Mouse (Mus musculus): ENCODE data around the gene Micu2. TPM values are rescaled to one million over a fixed set of nuclear protein-coding genes. Genes with fewer than 3 reads are reported as not detected.

Micu2 gene
- 92.2 and 97.1 TPM in 2 replicates for total RNA-seq (2017)

DNA sequence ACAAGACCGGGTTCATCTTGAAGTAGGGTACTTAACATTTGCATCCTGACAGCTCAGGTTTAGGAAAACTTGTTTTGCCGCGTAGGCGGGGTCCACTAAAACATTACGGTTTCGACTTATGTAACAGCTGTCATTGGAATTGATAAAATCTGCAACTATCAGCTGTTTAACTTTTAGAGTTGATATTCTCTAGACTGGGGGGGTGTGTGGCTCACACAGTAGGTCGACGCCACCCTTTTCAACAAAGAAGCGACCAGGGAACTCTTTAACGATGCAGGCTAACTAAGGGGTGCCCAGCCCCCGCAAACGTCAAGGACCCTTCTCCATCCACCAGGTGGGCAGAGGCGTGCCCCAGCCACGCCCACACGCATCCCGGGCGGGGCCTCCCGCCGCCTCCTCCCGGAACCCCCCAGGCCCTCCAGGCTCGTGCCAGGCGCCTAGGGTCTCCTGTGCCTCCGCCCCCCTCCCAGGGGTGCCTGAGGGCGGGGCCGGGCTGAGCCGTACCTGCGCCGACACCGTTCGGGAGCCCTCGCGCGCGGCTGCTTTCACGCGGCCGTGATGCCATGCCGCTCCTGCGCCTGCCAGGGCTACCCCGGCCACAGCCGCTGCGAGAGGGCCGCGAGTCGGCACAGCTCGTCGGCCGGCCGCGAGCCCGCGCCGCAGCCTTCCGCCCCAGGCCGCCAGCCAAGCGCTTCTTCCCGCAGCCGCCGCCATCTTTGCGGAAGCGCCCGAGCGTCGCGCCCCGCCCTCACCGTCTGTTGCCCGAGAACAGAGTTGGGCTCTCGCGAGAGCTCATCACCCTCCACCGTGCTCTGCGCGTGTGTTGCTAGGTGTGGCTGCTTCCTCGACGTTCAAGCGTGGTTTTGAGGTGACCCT lies at the start of gene Micu2:
Micu2 (minus strand) TSS at position 737 of the 876 bp plus-strand sequence.
- peak; percentile 98 for ATAC-seq (ENCODE audit: extremely low read depth, insufficient number of reproducible peaks, low FRiP score, poor library complexity, severe bottlenecking)

DNA sequence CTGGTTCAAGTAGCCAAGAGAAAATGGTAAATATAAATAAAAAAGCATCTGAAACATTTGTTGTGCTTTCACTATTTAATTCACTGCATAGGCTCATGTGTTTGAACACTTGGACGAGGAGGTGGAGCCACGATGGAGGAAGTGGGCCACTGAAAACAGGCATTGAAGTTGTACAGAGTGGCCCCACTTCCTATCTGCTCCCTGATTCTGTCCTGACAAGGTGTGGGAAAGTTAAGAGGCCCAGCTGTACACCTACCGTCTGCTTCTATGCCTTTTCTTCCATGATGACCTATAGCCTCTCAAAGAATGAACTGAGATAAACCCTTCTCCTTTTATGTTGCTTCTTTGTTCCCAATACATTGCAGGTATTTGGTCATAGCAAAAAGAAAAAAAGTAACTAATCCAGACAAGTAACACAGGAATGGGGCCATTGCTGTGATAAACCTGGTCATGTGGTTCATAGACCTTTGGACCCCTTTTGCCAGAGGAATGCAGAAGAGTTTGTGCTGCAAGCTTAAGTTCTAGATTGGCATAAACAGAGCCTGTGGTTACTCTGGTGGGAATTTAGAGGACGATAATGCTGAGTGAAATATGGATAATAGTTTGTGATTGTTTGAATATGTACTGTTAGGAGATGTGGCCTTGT lies 47.7 kb upstream of the Micu2 start:
- ATAC-seq (ENCODE audit: extremely low read depth, insufficient number of reproducible peaks, low FRiP score, poor library complexity, severe bottlenecking) = no peak

- ATAC-seq (ENCODE audit: extremely low read depth, insufficient number of reproducible peaks, low FRiP score, poor library complexity, severe bottlenecking) = no peak
These were observed 37.1 kb upstream of the Micu2 start for GRCm38 (mm10) chr14:58036174-58036573.

GRCm38 (mm10) chr14:58034567-58034966 lies 35.5 kb upstream of the Micu2 start:
- no peak for ATAC-seq (ENCODE audit: extremely low read depth, insufficient number of reproducible peaks, low FRiP score, poor library complexity, severe bottlenecking)

- ATAC-seq (ENCODE audit: extremely low read depth, insufficient number of reproducible peaks, low FRiP score, poor library complexity, severe bottlenecking) = no peak
These were observed 19.8 kb upstream of the Micu2 start for GRCm38 (mm10) chr14:58018869-58019268.

- no peak for ATAC-seq (ENCODE audit: extremely low read depth, insufficient number of reproducible peaks, low FRiP score, poor library complexity, severe bottlenecking)
These were observed 4.8 kb upstream of the Micu2 start for GRCm38 (mm10) chr14:58003852-58004251.

- no peak for ATAC-seq (ENCODE audit: extremely low read depth, insufficient number of reproducible peaks, low FRiP score, poor library complexity, severe bottlenecking)
These were observed 3.1 kb upstream of the Micu2 start for GRCm38 (mm10) chr14:58002161-58002560.

DNA sequence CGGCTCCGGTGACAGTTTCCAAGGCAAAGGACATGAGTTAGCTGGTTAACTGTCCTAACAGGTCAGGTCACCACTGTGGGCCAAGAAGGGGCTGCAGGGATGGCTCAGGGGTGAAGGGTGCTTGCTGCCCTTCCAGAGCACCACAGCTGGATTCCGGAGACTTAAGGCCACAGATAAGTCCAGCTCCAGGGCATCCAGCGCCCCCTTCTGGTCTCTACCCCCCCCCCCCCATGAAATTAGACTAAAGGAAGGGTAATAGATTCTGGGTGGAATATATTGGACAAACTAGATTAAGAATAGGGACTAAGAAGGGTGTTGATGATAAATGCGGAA lies 306 bp upstream of the Micu2 start:
- ATAC-seq (ENCODE audit: extremely low read depth, insufficient number of reproducible peaks, low FRiP score, poor library complexity, severe bottlenecking) = no peak

DNA sequence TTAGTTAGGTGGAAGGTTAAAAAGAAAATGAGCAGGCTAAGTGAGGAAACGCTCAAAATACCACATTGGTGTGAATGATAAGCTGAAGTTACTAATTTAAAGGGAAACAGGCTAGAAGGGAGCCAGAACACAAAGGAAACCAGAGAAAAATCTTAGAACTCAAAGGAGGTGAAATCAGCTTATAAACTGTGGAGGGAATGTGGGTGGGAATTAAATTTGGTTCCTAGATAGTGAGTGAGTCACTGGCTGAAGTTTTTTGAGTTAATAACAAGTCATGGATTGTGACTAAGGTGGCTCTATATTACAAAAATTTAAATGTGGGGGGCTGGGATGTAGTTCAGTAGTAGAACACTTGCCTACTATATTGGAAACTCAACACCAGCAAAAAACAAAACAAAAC lies 1.6 kb downstream of the Micu2 start:
- no peak for ATAC-seq (ENCODE audit: extremely low read depth, insufficient number of reproducible peaks, low FRiP score, poor library complexity, severe bottlenecking)

- ATAC-seq (ENCODE audit: extremely low read depth, insufficient number of reproducible peaks, low FRiP score, poor library complexity, severe bottlenecking) = no peak
These were observed 2.9 kb downstream of the Micu2 start for GRCm38 (mm10) chr14:57996210-57996609.

DNA sequence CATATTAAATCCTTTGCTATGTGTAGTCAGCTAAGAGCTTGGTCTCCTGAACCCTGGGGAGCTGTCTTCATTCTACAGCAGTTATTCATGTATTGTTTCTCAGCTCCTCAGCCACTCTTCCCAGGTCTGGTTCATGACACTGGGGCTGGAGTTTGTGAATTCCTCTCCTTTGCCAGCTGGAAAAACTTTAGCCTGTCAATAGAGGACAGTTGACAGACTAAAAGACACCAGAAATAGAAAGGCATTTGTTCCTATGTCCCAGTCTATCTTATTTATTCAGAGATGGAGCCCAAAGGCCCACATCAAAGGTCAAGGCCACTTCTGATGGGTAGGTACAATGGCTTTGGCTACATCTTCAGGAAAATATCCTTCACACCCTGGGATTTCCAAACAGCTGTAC lies 7.3 kb downstream of the Micu2 start:
- ATAC-seq (ENCODE audit: extremely low read depth, insufficient number of reproducible peaks, low FRiP score, poor library complexity, severe bottlenecking) = no peak

DNA sequence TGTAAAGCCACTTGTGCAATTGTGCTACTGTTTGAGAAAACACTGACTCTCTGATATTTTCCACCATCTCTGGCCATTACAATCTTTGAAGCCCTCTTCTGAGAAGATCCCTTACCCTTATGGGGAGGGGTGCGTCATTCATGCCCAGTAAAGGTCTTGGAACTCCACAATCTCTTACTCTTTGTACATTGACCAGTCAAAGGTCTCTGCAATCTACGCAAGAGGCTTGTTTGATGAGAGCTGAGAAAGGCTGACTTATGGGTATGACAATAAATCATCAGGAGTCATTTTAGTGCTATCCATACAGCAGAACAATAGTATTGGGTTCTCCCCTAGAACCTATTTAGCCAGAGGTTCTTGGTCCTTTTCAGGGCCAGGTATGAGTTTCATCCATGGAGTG lies 9.9 kb downstream of the Micu2 start:
- ATAC-seq (ENCODE audit: extremely low read depth, insufficient number of reproducible peaks, low FRiP score, poor library complexity, severe bottlenecking) = no peak

DNA sequence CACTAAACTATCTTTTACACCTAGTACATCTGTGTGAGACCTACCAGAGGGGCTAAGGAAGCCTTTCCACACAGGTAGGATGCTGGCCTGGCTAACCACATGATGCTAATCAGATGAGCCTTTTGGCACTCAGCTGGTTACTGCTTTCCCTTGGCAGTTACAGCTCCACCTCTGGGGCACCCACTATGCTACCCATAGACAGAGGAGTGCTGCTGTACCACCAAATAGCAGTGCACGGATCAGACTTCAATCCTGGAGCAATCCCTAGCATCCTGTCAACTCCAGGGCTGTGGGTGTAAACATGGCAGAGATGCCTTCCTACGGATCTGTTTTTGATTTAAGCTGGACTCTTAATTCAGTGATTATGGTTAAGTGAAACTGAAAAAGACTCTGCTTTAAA lies 13.3 kb downstream of the Micu2 start:
- no peak for ATAC-seq (ENCODE audit: extremely low read depth, insufficient number of reproducible peaks, low FRiP score, poor library complexity, severe bottlenecking)

- no peak for ATAC-seq (ENCODE audit: extremely low read depth, insufficient number of reproducible peaks, low FRiP score, poor library complexity, severe bottlenecking)
These were observed 16.6 kb downstream of the Micu2 start for GRCm38 (mm10) chr14:57982450-57982849.

DNA sequence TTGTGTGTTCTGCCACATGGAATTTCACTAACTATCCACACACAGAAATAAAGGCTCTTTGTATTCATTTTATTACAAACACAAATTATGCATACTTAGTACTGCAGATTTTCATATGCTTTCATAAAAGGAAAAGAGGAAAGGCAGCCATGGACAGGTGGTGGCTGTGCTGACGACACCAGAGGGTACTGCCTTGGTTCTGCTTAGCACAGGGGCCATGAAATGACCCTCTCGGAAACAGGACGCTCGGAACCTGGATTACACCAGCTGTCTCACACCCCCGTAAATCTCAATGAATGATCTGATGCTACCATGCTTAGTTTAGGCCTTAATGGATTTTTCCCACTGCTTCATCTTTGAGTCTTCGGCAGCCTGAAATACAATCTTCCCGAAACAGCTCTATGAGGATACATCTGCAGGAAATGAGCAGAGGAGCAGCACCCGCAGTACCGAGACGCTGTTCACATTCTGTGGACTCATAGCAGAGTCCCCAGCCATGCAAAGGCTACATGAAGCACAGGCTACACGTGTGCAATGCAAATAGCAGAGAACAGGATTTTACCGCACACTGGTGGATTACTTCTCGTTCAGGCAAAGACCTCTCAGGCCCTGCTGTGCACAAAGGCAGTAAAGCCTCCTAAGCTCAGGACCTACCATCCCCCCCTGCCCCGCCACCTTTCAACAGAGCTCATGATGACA lies 17.2 kb downstream of the Micu2 start:
- ATAC-seq (ENCODE audit: extremely low read depth, insufficient number of reproducible peaks, low FRiP score, poor library complexity, severe bottlenecking) = no peak

GRCm38 (mm10) chr14:57980776-57981175 lies 18.3 kb downstream of the Micu2 start:
- ATAC-seq (ENCODE audit: extremely low read depth, insufficient number of reproducible peaks, low FRiP score, poor library complexity, severe bottlenecking) = no peak

GRCm38 (mm10) chr14:57980179-57980578 lies 18.9 kb downstream of the Micu2 start:
- no peak for ATAC-seq (ENCODE audit: extremely low read depth, insufficient number of reproducible peaks, low FRiP score, poor library complexity, severe bottlenecking)

- no peak for ATAC-seq (ENCODE audit: extremely low read depth, insufficient number of reproducible peaks, low FRiP score, poor library complexity, severe bottlenecking)
These were observed 20.9 kb downstream of the Micu2 start for GRCm38 (mm10) chr14:57978144-57978543.

GRCm38 (mm10) chr14:57975656-57976055 lies 23.4 kb downstream of the Micu2 start:
- ATAC-seq (ENCODE audit: extremely low read depth, insufficient number of reproducible peaks, low FRiP score, poor library complexity, severe bottlenecking) = no peak

DNA sequence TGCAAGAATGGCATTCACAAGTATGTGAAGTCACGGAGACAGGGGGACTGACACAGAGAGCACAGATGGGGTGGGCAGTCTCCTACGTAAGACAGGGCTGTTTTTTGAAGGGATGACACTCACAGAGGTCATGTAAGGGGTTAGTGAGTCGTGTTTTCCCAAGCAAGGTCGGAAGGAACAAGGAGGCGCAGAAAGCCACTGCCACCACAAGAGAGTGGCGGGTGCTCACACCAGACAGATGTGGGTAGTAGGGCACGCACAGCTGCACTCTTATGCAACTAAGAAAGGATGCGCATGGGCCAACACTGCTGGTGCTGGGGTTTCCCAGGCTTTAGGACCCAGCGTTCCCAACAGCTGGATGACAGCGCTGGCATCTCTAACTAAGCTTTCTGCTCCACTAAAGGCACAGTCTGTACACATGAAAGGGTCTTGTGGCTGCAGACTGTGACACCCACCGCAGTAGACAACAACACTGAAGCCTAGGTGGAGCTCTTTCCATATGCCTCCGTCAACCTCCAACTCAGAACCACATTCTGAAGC lies 27.0 kb downstream of the Micu2 start:
- no peak for ATAC-seq (ENCODE audit: extremely low read depth, insufficient number of reproducible peaks, low FRiP score, poor library complexity, severe bottlenecking)

All from neutrophil, adult 5-6 weeks (primary cell).